Mouse (Mus musculus): ENCODE results near the gene Osbpl5.

DNA sequence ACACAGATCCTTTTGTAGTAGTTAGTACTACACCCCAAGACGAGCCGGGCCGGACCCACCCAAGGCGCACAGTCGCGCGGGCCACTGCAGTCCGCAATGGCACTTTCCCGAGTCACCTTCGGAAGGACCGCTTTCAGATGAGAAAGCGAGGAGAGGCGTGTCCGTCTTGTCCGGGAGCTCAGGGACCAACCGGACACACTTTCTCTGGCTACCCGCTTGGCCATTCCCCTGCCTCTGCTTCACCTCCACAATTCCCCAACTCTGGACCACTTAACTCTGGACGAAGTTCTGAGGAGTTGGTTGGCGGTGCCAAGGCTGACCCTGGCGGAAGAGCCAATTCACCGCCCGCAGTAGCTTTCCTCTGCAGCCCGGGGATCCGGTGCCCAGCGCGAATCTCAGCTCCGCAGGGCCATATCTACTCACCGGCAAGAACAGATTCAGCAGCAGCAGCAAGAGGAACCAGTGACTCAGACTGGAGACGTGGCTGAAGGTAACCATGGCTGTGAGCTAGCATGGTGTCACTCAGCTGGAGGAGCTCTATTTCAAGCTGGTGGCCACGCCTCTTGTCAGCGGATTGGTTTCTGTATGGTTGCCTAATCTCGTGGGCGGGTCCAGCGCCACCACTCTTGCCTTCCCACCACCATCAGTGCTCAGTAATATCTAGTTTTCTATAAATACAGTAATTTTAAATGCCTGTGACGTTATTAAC is 71.3 kb downstream of the Osbpl5 start, which contains the start of gene Tnfrsf23:
- TF ChIP-seq POLR2A (IDR thresholded peaks at IDR 0.05; ENCODE audit: borderline replicate concordance, control insufficient read depth, low read depth, low read length) (0 out of 2 replicates have a peak, but pooled peaks have one; percentile 17), CTCF (IDR thresholded peaks at IDR 0.05; ENCODE audit: control insufficient read depth, insufficient read depth, low read length) (no peak)
